Mouse (Mus musculus) heart, postnatal 0 days (tissue): ENCODE measurements around the gene Itch.

Experiments used
- CTCF ChIP-seq: IDR thresholded peaks from 2 replicates; pipeline ENCODE4 v1.5.1; 2016; ENCODE audit warnings: antibody characterized with exemption, control low read depth, low read depth
- EP300 ChIP-seq: IDR thresholded peaks from 2 replicates; pipeline ENCODE4 v1.6.1; 2016; ENCODE audit warnings: antibody characterized with exemption, low read depth

GRCm38 (mm10) chr2:155140986-155141385 is 7.7 kb downstream of the Itch start:
- TF ChIP-seq CTCF: no peak
- no peak for TF ChIP-seq EP300
